Mouse (Mus musculus): ENCODE measurements at regions not wholly inside any gene's neighbourhood (a gene's known extent, or its start where the extent isn't known, plus 50 kb on each side); places are given as distances from the start of the nearest gene placed in this dataset.

DNA sequence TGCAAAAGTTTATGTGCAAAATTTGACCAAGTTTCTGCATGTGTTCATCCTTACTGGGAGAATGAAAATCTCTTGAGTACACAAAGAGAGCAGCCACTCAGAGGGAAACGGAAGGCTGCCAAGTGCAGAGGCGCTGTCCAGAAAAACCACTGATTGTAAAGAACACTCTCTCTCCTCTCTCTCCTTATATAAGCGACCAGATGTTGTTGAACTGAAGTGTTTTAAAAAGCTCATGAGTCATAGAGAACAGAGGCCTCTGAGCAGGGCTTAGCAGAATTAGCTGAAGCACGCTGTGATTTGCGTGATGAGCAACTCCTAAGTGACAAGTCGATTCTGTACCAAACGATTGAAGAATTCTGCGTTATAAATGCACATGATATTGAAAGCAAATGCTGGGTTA lies 68.5 kb upstream of the Arhgap21 start:
- 49% methylated on average over 8 of the region's 8 CpGs for WGBS
- Histone ChIP-seq H3K4me1 (peaks cover 13% of the 10 kb centered on the region; the same call in 1 of the 2 replicates), H3K27me3 (peaks cover 5% of the 10 kb centered on the region; the same call in 1 of the 2 replicates), H3K9ac (no peak overlapping the region), H3K9me3 (no peaks in the 10 kb centered on the region), H3K36me3 (replicated peaks) (no peaks in the 10 kb centered on the region), H3K4me2 (no peak overlapping the region), H3K4me3 (replicated peaks) (no peak overlapping the region), H3K27ac (0 out of 2 replicates have a peak overlapping the region, but pooled peaks have one; percentile 21)
- peak; percentile 74; the same call in 1 of the 2 replicates for ATAC-seq (ENCODE audit: low FRiP score)

DNA sequence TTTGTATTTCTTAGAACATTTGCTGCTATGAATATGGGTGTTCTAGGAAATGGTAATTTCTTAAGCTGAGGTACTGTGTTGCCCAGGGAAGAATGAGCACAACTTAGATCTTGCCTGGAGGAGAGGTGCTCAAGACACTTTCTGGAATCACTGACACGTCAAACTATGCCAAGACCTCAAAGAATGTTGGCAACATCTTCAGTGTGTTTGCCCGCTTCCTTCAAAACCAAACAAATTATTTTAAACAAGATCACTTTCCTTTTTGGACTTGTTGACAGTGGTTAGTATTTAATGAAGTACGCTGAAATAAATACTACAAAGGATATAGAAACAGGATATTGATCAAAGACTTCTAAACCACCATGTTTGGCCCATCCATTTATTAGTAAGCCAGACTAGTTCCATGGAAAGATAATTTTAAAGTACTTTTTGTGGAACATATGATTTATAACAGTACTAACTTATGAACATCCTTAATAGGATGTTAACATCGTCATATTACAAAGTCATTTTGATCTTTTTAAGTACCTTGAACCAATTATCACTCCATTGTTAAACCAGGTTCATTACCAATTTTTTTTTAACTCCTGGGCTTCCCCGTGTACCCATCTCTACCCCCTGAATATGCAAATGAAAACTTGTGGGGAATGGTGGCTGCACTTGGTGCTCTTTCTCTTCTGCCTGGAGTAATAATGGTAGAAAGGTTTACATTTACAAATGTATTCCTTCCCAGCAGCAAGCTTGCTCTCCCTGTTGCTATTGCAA lies 67.4 kb upstream of the Arhgap21 start:
- Histone ChIP-seq H3K9me3 (no peaks in the 10 kb centered on the region), H3K4me2 (no peak overlapping the region), H3K27ac (no peak overlapping the region), H3K27me3 (peaks cover 5% of the 10 kb centered on the region; the same call in 1 of the 2 replicates), H3K4me1 (peaks cover 13% of the 10 kb centered on the region; the same call in 1 of the 2 replicates), H3K9ac (no peak overlapping the region), H3K4me3 (replicated peaks) (no peak overlapping the region), H3K36me3 (replicated peaks) (no peaks in the 10 kb centered on the region)
- 79% methylated on average over 5 of the region's 5 CpGs for WGBS
- ATAC-seq (ENCODE audit: low FRiP score): no peak

GRCm38 (mm10) chr2:21034651-21035050 lies 66.0 kb upstream of the Arhgap21 start:
- WGBS: 71% methylated on average over 8 of the region's 8 CpGs
- H3K27ac ChIP-seq: no peak overlapping the region

DNA sequence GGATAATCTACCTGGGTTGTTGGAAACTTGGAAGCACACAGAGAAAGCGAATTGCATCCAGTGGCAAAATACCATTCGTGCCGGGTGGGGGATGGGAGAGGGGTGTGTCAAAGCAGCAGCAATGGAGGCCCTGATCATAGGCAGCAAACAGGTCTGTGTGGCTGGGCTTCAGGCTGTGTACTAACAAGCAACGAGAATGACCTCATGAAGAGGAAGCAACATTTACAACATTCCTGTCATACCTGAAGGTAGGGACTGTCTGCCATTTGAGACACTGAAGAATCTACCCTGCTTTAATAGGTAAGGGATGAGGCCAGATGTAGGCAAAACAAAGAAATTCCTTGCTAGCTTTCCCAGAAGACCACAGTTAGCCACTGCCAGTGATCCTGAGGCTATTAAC lies 62.0 kb upstream of the Arhgap21 start:
- Histone ChIP-seq H3K27ac (no peak overlapping the region), H3K9me3 (no peaks in the 10 kb centered on the region), H3K4me3 (replicated peaks) (no peak overlapping the region), H3K9ac (no peak overlapping the region), H3K4me2 (no peak overlapping the region), H3K36me3 (replicated peaks) (no peaks in the 10 kb centered on the region), H3K27me3 (0 out of 2 replicates have a peak, but pooled peaks cover 5% of the 10 kb centered on the region), H3K4me1 (peaks cover 4% of the 10 kb centered on the region; the same call in 1 of the 2 replicates)
- no peak for ATAC-seq (ENCODE audit: low FRiP score)
- WGBS: 64% methylated on average over 4 of the region's 4 CpGs

More at GRCm38 (mm10) chr2:21034651-21035050, 66.0 kb upstream of the Arhgap21 start:
- ATAC-seq (ENCODE audit: low FRiP score): no peak
- Histone ChIP-seq H3K4me2 (no peak overlapping the region), H3K36me3 (replicated peaks) (no peaks in the 10 kb centered on the region), H3K9me3 (no peaks in the 10 kb centered on the region), H3K9ac (no peak overlapping the region), H3K27me3 (peaks cover 5% of the 10 kb centered on the region; the same call in 1 of the 2 replicates), H3K4me3 (replicated peaks) (no peak overlapping the region), H3K4me1 (peaks cover 13% of the 10 kb centered on the region; the same call in 1 of the 2 replicates)

DNA sequence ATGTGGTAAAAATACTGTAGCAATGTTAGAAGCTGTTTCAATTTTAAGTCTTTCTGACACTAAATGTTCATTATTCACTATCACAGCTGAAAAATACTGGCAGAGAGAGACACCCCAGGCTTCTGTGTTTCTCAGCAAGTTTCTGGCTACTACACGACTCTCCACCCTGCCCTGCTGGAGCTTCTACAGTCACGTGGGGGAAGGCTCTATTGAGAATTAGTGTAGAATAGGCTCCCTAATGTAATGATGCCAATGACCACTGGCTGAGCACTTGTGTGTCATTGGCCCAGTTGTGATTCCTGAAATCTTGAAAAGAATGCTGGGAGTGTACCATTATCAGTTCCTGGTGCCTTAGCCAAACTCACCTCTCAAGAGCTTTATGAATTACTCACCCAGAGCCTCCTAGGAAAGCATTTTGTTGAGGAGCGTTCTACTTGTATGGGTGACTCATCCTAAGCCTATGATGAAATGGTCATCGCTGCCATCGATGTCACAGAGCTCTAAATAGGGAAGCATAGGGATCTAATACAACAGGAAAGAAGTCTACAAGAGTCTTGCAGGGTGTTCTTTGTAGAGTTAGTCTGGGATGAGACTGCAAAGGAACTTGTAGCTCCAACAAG lies 60.8 kb upstream of the Arhgap21 start:
- Histone ChIP-seq H3K9me3 (no peaks in the 10 kb centered on the region), H3K36me3 (replicated peaks) (no peaks in the 10 kb centered on the region), H3K4me3 (replicated peaks) (no peak overlapping the region), H3K4me1 (peaks cover under 1% of the 10 kb centered on the region; the same call in 1 of the 2 replicates), H3K27me3 (0 out of 2 replicates have a peak, but pooled peaks cover 3% of the 10 kb centered on the region), H3K9ac (no peak overlapping the region), H3K27ac (no peak overlapping the region), H3K4me2 (no peak overlapping the region)
- no peak for ATAC-seq (ENCODE audit: low FRiP score)
- WGBS: 84% methylated on average over 5 of the region's 5 CpGs

- WGBS: 21% methylated on average over 2 of the region's 2 CpGs
- no peaks in the 10 kb centered on the region for H3K4me1 ChIP-seq
- no peak overlapping the region for H3K27ac ChIP-seq
- H3K27me3 ChIP-seq: no peaks in the 10 kb centered on the region
- H3K9me3 ChIP-seq: no peaks in the 10 kb centered on the region
- no peaks in the 10 kb centered on the region for H3K36me3 ChIP-seq (replicated peaks)
- no peak overlapping the region for H3K4me2 ChIP-seq
- H3K9ac ChIP-seq: no peak overlapping the region
- ATAC-seq (ENCODE audit: low FRiP score): no peak
- no peak overlapping the region for H3K4me3 ChIP-seq (replicated peaks)
Observed at GRCm38 (mm10) chr2:21028605-21029004, 59.9 kb upstream of the Arhgap21 start.

- no peaks in the 10 kb centered on the region for H3K36me3 ChIP-seq (replicated peaks)
- no peak overlapping the region for H3K4me2 ChIP-seq
- H3K27ac ChIP-seq: no peak overlapping the region
- no peak for ATAC-seq (ENCODE audit: low FRiP score)
- H3K4me1 ChIP-seq: no peaks in the 10 kb centered on the region
- no peak overlapping the region for H3K4me3 ChIP-seq (replicated peaks)
- H3K9me3 ChIP-seq: no peaks in the 10 kb centered on the region
- no peaks in the 10 kb centered on the region for H3K27me3 ChIP-seq
- no peak overlapping the region for H3K9ac ChIP-seq
- 88% methylated on average over 1 of the region's 1 CpGs for WGBS
Observed at GRCm38 (mm10) chr2:21018535-21018934, 49.9 kb upstream of the Arhgap21 start.

All from forebrain, embryonic 12.5 days (tissue).